Mouse (Mus musculus) heart, postnatal 0 days (tissue): Measurements from ENCODE around the gene Wrap73. TPM values are rescaled to one million over a fixed set of nuclear protein-coding genes. Genes with fewer than 3 reads are reported as not detected.

ENCODE experiments used
- ATAC-seq: fragments of 200-750 bp; cut with Nextera tagmentation; 2 replicates; pipeline ENCODE4 v1.8.0; 2017; ENCODE audit warnings: low read depth, moderate number of reproducible peaks, moderate library complexity; ENCODE audit not compliant: insufficient read depth
- DNase-seq: peaks from one replicate; pipeline ENCODE4 v3.0.0-alpha.2; 2016; ENCODE audit warnings: low spot score
- H3K27ac ChIP-seq: fragments of 300-500 bp; sonication (generic); 2 replicates; pipeline ENCODE4 v1.5.1; 2014; ENCODE audit warnings: low read depth, mild to moderate bottlenecking
- H3K27me3 ChIP-seq: fragments of 300-500 bp; sonication (generic); 2 replicates; pipeline ENCODE4 v1.6.1; 2014; ENCODE audit warnings: low read length, mixed read lengths; ENCODE audit not compliant: control insufficient read depth, insufficient read depth
- H3K36me3 ChIP-seq: fragments of 300-500 bp; sonication (generic); replicated peaks from 2 replicates; pipeline ENCODE4 v1.6.1; 2014; ENCODE audit warnings: low read length, mixed read lengths; ENCODE audit not compliant: control insufficient read depth, insufficient read depth
- H3K4me1 ChIP-seq: fragments of 300-500 bp; sonication (generic); 2 replicates; pipeline ENCODE4 v1.6.1; 2014; ENCODE audit warnings: antibody characterized with exemption; ENCODE audit not compliant: control insufficient read depth, insufficient read depth
- H3K4me2 ChIP-seq: fragments of 300-500 bp; sonication (generic); 2 replicates; pipeline ENCODE4 v1.6.1; 2014; ENCODE audit warnings: low read depth, mild to moderate bottlenecking, low read length, moderate library complexity
- H3K4me3 ChIP-seq: fragments of 300-500 bp; sonication (generic); 2 replicates; pipeline ENCODE4 v1.5.1; 2014; ENCODE audit warnings: low read depth, low read length
- H3K9ac ChIP-seq: fragments of 300-500 bp; sonication (generic); replicated peaks from 2 replicates; pipeline ENCODE4 v1.6.1; 2014; ENCODE audit warnings: low read depth, low read length, mixed read lengths
- H3K9me3 ChIP-seq: fragments of 300-500 bp; sonication (generic); replicated peaks from 2 replicates; pipeline ENCODE4 v1.6.1; 2016; ENCODE audit warnings: low read length; ENCODE audit not compliant: control insufficient read depth
- CTCF ChIP-seq: IDR thresholded peaks from 2 replicates; pipeline ENCODE4 v1.5.1; 2016; ENCODE audit warnings: antibody characterized with exemption, control low read depth, low read depth
- EP300 ChIP-seq: IDR thresholded peaks from 2 replicates; pipeline ENCODE4 v1.6.1; 2016; ENCODE audit warnings: antibody characterized with exemption, low read depth
- WGBS: fragments of 180-500 bp; shearing (Covaris S2); extraction: QIAGEN DNeasy Blood & Tissue Kit; methylation state at CpG from one replicate; pipeline ENCODE4 v1.1.7; 2014; 5-methylcytosine and 5-hydroxymethylcytosine counted together
- polyA plus RNA-seq: library from polyadenylated mRNA; unstranded; fragments of >200 nt; fragmentation: Nextera tagmentation; extraction: Ambion mirVana; gene quantifications from 2 replicates; pipeline ENCODE4 v1.2.1, GENCODE M21; 2015
- total RNA-seq: library from RNA; depleted of rRNA; stranded (reverse); fragments of >200 nt; gene quantifications from 2 replicates; pipeline ENCODE4 v1.2.3, GENCODE M21; 2014; ENCODE audit warnings: low replicate concordance

Wrap73 gene
- total and polyA plus RNA-seq, 2 experiments from 2014 or later: 14.3 to 24.0 TPM

GRCm38 (mm10) chr4:154160538-154161390 is 18.6 kb downstream of the Wrap73 start, which contains the start of gene Tprgl:
Gene Tprgl, minus strand, starts transcription at chr4:154160666.
- WGBS: 1% methylated on average over 50 of the region's 75 CpGs
- DNase-seq (peak; percentile 97), ATAC-seq (peak; percentile 97)
- peak within 1 kb of the TSS; percentile 79 for H3K9ac ChIP-seq
- peak within 1 kb of the TSS; percentile 93 for H3K4me3 ChIP-seq
- peaks cover 15% of the 10 kb centered on the region for H3K4me1 ChIP-seq
- no peaks in the 10 kb centered on the region for H3K9me3 ChIP-seq
- H3K27me3 ChIP-seq: no peaks in the 10 kb centered on the region
- TF ChIP-seq CTCF (no peak), EP300 (peak; percentile 83)
- peak within 1 kb of the TSS; percentile 90 for H3K4me2 ChIP-seq
- peak within 1 kb of the TSS; percentile 87 for H3K27ac ChIP-seq
- H3K36me3 ChIP-seq: peaks cover 30% of the 10 kb centered on the region

GRCm38 (mm10) chr4:154163296-154163695 is 21.1 kb downstream of the Wrap73 start:
- ATAC-seq (no peak), DNase-seq (peak; percentile 61)
- Histone ChIP-seq H3K27ac (no peak overlapping the region), H3K4me3 (no peak overlapping the region), H3K4me1 (peaks cover 15% of the 10 kb centered on the region), H3K4me2 (no peak overlapping the region), H3K36me3 (peaks cover 4% of the 10 kb centered on the region), H3K9me3 (no peaks in the 10 kb centered on the region), H3K9ac (no peak overlapping the region), H3K27me3 (no peaks in the 10 kb centered on the region)
- peak; percentile 88 for TF ChIP-seq CTCF
- no peak for TF ChIP-seq EP300
- WGBS: 13% methylated on average over 7 of the region's 7 CpGs

- Histone ChIP-seq H3K4me1 (no peaks in the 10 kb centered on the region), H3K36me3 (no peaks in the 10 kb centered on the region), H3K4me3 (no peak overlapping the region), H3K27me3 (peaks cover 37% of the 10 kb centered on the region), H3K9ac (no peak overlapping the region), H3K9me3 (no peaks in the 10 kb centered on the region), H3K27ac (no peak overlapping the region), H3K4me2 (no peak overlapping the region)
- DNase-seq (no peak), ATAC-seq (no peak)
- WGBS: 22% methylated on average over 5 of the region's 5 CpGs
- TF ChIP-seq CTCF (peak; percentile 71), EP300 (no peak)
Observed at GRCm38 (mm10) chr4:154167053-154167452, 24.9 kb downstream of the Wrap73 start.

GRCm38 (mm10) chr4:154170021-154170420 is 27.8 kb downstream of the Wrap73 start:
- 1% methylated on average over 15 of the region's 15 CpGs for WGBS
- H3K36me3 ChIP-seq: no peaks in the 10 kb centered on the region

GRCm38 (mm10) chr4:154170506-154171150 is 28.5 kb downstream of the Wrap73 start, which contains the start of gene Megf6:
Gene Megf6, plus strand, starts transcription at chr4:154170730.
- Histone ChIP-seq H3K27ac (no peak within 1 kb of the TSS), H3K36me3 (no peaks in the 10 kb centered on the region), H3K9me3 (no peaks in the 10 kb centered on the region), H3K9ac (no peak within 1 kb of the TSS), H3K4me1 (no peaks in the 10 kb centered on the region), H3K4me2 (peak within 1 kb of the TSS; percentile 71), H3K4me3 (peak within 1 kb of the TSS; percentile 53), H3K27me3 (peaks cover 53% of the 10 kb centered on the region)
- peak; percentile 70 for ATAC-seq
- 0% methylated on average over 54 of the region's 61 CpGs for WGBS
- DNase-seq: no peak
- no peak for TF ChIP-seq EP300
- TF ChIP-seq CTCF: no peak

More at GRCm38 (mm10) chr4:154170021-154170420, 27.8 kb downstream of the Wrap73 start:
- no peak overlapping the region for H3K27ac ChIP-seq
- H3K4me2 ChIP-seq: peak overlapping the region; percentile 71
- no peaks in the 10 kb centered on the region for H3K4me1 ChIP-seq
- peaks cover 53% of the 10 kb centered on the region for H3K27me3 ChIP-seq
- DNase-seq (no peak), ATAC-seq (no peak)
- peak overlapping the region; percentile 53 for H3K4me3 ChIP-seq
- H3K9me3 ChIP-seq: no peaks in the 10 kb centered on the region
- no peak overlapping the region for H3K9ac ChIP-seq
- no peak for TF ChIP-seq CTCF
- TF ChIP-seq EP300: no peak
